Mouse (Mus musculus): Measurements from ENCODE around the gene Tubb3.

GRCm38 (mm10) chr8:123416944-123417555 lies 5.8 kb downstream of the Tubb3 start:
- TF ChIP-seq CTCF (IDR thresholded peaks at IDR 0.05; ENCODE audit: low read depth) (no peak), EP300 (IDR thresholded peaks at IDR 0.05; ENCODE audit: low read depth) (no peak)
